Mouse (Mus musculus): Measurements from ENCODE around the gene Cbarp.

GRCm38 (mm10) chr10:80114341-80115284 lies 26.0 kb downstream of the Cbarp start:
- TF ChIP-seq CTCF (IDR thresholded peaks at IDR 0.05; ENCODE audit: low read depth) (peak; percentile 99), EP300 (IDR thresholded peaks at IDR 0.05; ENCODE audit: low read depth) (0 out of 2 replicates have a peak, but pooled peaks have one; percentile 26)

All from liver, embryonic 14.5 days (tissue).